Mouse (Mus musculus) spleen, adult 2 months (tissue): Measurements from ENCODE around the gene Rbpj.

Experiments used
- CTCF ChIP-seq: fragments of 200-500 bp; IDR thresholded peaks from 2 replicates; pipeline ENCODE4 v1.5.1; 2011; ENCODE audit warnings: mild to moderate bottlenecking, inconsistent platforms; ENCODE audit not compliant: insufficient read depth, insufficient read length, insufficient replicate concordance; ENCODE audit errors: extremely low read depth
- POLR2A ChIP-seq: fragments of 200-500 bp; IDR thresholded peaks from 2 replicates; pipeline ENCODE4 v1.6.1; 2011; ENCODE audit warnings: low read depth, low read length, inconsistent platforms

DNA sequence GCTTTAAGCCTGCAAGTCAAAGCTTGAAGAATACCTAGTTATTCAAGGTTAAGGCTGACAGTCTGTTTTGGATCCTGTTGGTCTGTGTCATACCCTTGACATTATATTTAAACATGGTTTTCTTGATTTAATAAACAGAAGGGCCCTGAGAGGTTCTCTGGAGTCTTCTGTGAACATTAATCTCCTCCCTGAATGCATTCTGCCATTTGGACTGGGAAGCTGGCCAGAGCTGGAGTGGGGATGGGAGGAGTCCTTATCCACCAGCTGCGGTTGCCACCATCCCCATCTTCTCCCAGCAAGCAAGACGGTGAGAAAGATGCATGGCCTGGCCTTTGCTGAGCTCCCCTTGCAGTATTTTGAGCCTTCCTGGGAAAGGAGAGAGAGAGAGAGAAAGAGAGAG is 220.4 kb downstream of the Rbpj start:
- TF ChIP-seq POLR2A, result no peak
- no peak for TF ChIP-seq CTCF
